Mouse (Mus musculus) midbrain, embryonic 14.5 days (tissue): Measurements from ENCODE around the gene Cog6. TPM values are rescaled to one million over a fixed set of nuclear protein-coding genes. Genes with fewer than 3 reads are reported as not detected.

Experiments used
- ATAC-seq: fragments of 200-750 bp; cut with Nextera tagmentation; 2 replicates; pipeline ENCODE4 v1.8.0; 2017; ENCODE audit warnings: moderate number of reproducible peaks, moderate library complexity; ENCODE audit not compliant: low FRiP score, low TSS enrichment
- DNase-seq: peaks from one replicate; pipeline ENCODE4 v3.0.0-alpha.2; 2015
- H3K27ac ChIP-seq: fragments of 300-500 bp; sonication (generic); replicated peaks from 2 replicates; pipeline ENCODE4 v1.5.1; 2014; ENCODE audit warnings: mild to moderate bottlenecking, low read depth, low read length, moderate library complexity
- H3K27me3 ChIP-seq: fragments of 300-500 bp; sonication (generic); 2 replicates; pipeline ENCODE4 v1.6.1; 2014; ENCODE audit warnings: low read length, control low read depth, mixed read lengths; ENCODE audit not compliant: control insufficient read depth, insufficient read depth
- H3K36me3 ChIP-seq: fragments of 300-500 bp; sonication (generic); 2 replicates; pipeline ENCODE4 v1.6.1; 2014; ENCODE audit warnings: low read length, control low read depth; ENCODE audit not compliant: control insufficient read depth, insufficient read depth
- H3K4me1 ChIP-seq: fragments of 300-500 bp; sonication (generic); 2 replicates; pipeline ENCODE4 v1.6.1; 2014; ENCODE audit warnings: mild to moderate bottlenecking, antibody characterized with exemption, low read length, control low read depth; ENCODE audit not compliant: control insufficient read depth, insufficient read depth
- H3K4me2 ChIP-seq: fragments of 300-500 bp; sonication (generic); 2 replicates; pipeline ENCODE4 v1.6.1; 2014; ENCODE audit warnings: mild to moderate bottlenecking, low read length, moderate library complexity
- H3K4me3 ChIP-seq: fragments of 300-500 bp; sonication (generic); replicated peaks from 2 replicates; pipeline ENCODE4 v1.5.1; 2014; ENCODE audit warnings: low read depth, low read length
- H3K9ac ChIP-seq: fragments of 300-500 bp; sonication (generic); replicated peaks from 2 replicates; pipeline ENCODE4 v1.6.1; 2014; ENCODE audit warnings: mild to moderate bottlenecking, low read length, moderate library complexity
- H3K9me3 ChIP-seq: fragments of 300-500 bp; sonication (generic); 2 replicates; pipeline ENCODE4 v1.6.1; 2016; ENCODE audit warnings: low read length, control low read depth, mixed read lengths; ENCODE audit not compliant: control insufficient read depth
- WGBS: fragments of 180-500 bp; shearing (Covaris S2); extraction: QIAGEN DNeasy Blood & Tissue Kit; methylation state at CpG from one replicate; pipeline ENCODE4 v1.1.7; 2014; 5-methylcytosine and 5-hydroxymethylcytosine counted together
- polyA plus RNA-seq: library from polyadenylated mRNA; unstranded; fragments of >200 nt; fragmentation: Nextera tagmentation; extraction: Ambion mirVana; gene quantifications from 2 replicates; pipeline ENCODE4 v1.2.1, GENCODE M21; 2014

The Cog6 gene
- polyA plus RNA-seq, 1 experiment from 2014 or later: 76.2 TPM

DNA sequence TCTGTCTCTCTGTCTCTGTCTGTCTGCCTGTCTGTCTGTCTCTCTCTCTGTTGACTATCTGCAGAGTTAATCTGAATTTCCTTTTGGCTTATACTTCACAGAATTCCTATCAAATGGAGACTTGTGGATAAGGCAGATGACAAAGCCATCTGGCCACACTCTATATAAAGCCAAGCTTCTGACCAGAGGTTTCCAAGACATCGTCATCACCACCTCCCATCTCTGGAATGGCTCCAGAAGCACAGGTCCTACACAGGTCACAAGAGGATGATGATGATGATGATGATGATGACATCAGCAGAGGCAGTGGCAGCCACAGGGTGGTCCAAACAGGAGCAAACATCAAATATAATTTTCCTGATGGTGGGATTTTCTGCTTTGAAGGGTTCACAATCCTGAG lies 63.2 kb downstream of the Cog6 start:
- DNase-seq (no peak), ATAC-seq (no peak)
- Histone ChIP-seq H3K4me1 (peaks cover 5% of the 10 kb centered on the region; the same call in 1 of the 2 replicates), H3K9me3 (no peaks in the 10 kb centered on the region), H3K27me3 (no peaks in the 10 kb centered on the region), H3K4me2 (no peak overlapping the region), H3K27ac (no peak overlapping the region), H3K36me3 (no peaks in the 10 kb centered on the region), H3K4me3 (no peak overlapping the region), H3K9ac (no peak overlapping the region)
- WGBS: 94% methylated on average over 1 of the region's 1 CpGs

DNA sequence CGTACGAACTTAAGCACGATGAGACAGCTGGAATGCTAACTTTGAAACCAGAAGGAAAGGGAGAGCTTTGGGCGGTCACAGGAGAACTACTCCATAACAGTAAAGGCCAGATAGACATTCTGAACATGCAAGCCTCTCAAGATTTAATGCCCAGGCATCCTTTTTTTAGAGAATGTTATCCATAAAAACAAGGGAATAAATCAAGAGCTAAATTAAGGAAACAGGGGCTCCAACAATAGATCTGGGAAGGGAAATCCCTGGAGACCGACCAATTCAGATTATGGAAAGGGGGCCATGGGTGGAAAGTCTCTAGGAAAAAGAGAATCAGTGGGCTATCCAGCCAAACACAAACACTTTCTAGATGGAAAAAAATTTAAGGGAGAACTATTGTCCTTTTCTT lies 68.2 kb downstream of the Cog6 start:
- H3K27ac ChIP-seq: no peak overlapping the region
- WGBS: 94% methylated on average over 5 of the region's 5 CpGs
- no peaks in the 10 kb centered on the region for H3K36me3 ChIP-seq
- H3K4me3 ChIP-seq: no peak overlapping the region
- no peaks in the 10 kb centered on the region for H3K27me3 ChIP-seq
- ATAC-seq (no peak), DNase-seq (no peak)
- H3K9me3 ChIP-seq: no peaks in the 10 kb centered on the region
- H3K4me1 ChIP-seq: no peaks in the 10 kb centered on the region
- H3K9ac ChIP-seq: no peak overlapping the region
- no peak overlapping the region for H3K4me2 ChIP-seq

DNA sequence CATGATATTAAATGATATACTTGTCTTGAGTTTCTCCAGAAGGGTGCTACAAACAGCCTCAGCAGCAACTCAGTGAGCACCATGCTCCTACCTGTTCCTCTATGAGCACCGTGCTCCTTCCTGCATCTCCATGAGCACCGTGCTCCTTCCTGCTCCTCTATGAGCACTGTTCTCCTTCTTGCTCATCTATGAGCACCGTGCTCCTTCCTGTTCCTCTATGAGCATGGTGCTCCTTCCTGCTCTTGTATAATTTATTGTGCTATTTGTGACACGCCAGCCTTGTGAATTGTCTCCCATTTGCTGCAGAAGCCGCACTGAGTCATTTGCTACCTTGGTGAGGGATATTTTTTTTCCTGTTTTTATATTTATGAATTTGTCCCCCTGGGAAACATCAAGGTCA lies 69.6 kb downstream of the Cog6 start:
- H3K9me3 ChIP-seq: no peaks in the 10 kb centered on the region

DNA sequence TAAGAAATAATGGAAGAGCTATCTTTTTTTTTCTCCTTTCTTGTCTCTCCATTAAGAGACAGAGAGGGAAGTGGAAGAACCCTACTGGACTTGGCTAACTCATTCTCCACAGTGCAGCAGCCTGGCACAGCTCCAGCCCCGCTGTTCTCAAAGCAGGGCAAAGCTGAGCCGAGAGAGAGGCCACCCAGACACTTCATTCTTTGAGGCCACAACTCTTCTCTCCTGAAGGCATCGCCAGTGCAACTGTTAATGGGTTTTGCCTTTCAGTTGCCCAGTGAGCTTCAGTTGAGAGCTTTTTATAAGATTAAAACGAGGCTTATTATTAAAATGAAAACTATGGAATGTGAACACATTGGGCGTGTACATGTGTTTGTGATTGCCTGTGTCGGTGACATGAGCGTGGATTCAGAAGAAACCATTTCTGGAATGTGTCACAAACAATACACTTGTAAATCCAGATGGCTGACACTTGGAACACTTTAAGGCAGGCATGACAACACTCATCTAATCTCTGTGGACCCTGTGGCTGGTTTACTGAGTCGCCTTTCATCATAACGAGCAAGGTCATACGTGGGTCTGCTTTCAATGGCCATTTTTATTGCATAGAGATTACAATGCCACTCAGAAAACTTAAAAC lies 76.1 kb downstream of the Cog6 start:
- H3K9me3 ChIP-seq: no peaks in the 10 kb centered on the region
- no peak for ATAC-seq
- H3K4me3 ChIP-seq: no peak overlapping the region
- DNase-seq: peak; percentile 81
- H3K36me3 ChIP-seq: no peaks in the 10 kb centered on the region
- H3K27me3 ChIP-seq: peaks cover 8% of the 10 kb centered on the region
- WGBS: 26% methylated on average over 10 of the region's 10 CpGs
- H3K9ac ChIP-seq: no peak overlapping the region
- H3K27ac ChIP-seq: no peak overlapping the region
- H3K4me1 ChIP-seq: peaks cover 13% of the 10 kb centered on the region
- H3K4me2 ChIP-seq: no peak overlapping the region

More for the DNA sequence above, 69.6 kb downstream of the Cog6 start:
- no peak for ATAC-seq
- no peak for DNase-seq
- H3K27ac ChIP-seq: no peak overlapping the region
- H3K27me3 ChIP-seq: no peaks in the 10 kb centered on the region
- H3K9ac ChIP-seq: no peak overlapping the region
- H3K36me3 ChIP-seq: no peaks in the 10 kb centered on the region
- no peak overlapping the region for H3K4me3 ChIP-seq
- H3K4me2 ChIP-seq: no peak overlapping the region
- no peaks in the 10 kb centered on the region for H3K4me1 ChIP-seq
- 96% methylated on average over 5 of the region's 5 CpGs for WGBS

DNA sequence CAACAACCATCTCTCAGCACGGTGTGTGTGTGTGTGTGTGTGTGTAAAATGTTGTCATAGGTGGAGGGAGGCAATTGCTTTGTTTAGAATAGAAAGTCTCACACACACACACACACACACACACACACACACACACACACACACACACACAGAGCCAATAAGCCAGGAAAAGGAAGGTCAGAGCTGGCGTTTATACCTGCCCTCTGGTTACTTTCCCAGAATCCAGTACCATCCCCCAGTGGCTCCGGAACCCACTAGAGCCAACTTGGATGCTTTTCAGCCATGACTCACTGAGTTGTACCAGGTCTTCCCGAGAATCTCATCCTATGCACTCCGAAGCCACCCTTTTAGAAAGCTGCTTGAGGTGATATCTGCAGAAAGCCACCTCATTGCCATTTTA lies 78.6 kb downstream of the Cog6 start:
- WGBS: 88% methylated on average over 5 of the region's 5 CpGs

DNA sequence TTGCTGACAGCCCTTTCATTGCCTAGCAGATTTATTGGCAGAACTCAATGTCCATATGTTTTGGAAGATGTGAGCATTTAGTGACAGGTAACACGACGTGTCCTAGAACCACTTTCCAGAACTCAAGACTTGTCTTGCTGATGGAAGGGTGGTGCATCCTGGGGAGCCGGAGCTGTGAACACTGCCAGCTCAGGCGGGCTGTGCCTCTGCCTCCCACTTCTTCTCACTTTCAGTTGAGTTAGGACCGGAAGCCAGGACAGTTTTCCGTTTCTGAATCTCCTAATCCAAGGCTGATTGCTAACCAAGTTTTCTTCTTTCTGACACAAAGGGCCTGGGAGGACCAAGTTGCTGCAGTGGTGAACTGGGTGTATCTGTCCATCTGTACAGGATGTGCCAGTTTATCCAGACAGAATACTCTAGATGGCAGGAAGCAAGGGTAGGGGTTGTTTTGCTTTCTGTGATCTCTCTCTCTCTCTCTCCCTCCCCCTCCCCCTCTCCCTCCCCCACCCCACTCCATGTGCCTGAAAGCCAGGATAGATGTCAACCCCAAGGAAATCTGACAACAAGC lies 79.2 kb downstream of the Cog6 start:
- H3K27ac ChIP-seq: no peak overlapping the region
- WGBS: 86% methylated on average over 6 of the region's 6 CpGs
- DNase-seq: no peak
- no peaks in the 10 kb centered on the region for H3K36me3 ChIP-seq
- H3K4me2 ChIP-seq: no peak overlapping the region
- H3K9ac ChIP-seq: no peak overlapping the region
- peaks cover 13% of the 10 kb centered on the region for H3K4me1 ChIP-seq
- H3K9me3 ChIP-seq: no peaks in the 10 kb centered on the region
- ATAC-seq: no peak
- no peak overlapping the region for H3K4me3 ChIP-seq
- H3K27me3 ChIP-seq: peaks cover 8% of the 10 kb centered on the region

More for the DNA sequence above, 78.6 kb downstream of the Cog6 start:
- peaks cover 8% of the 10 kb centered on the region for H3K27me3 ChIP-seq
- H3K9ac ChIP-seq: no peak overlapping the region
- no peak for ATAC-seq
- H3K36me3 ChIP-seq: no peaks in the 10 kb centered on the region
- H3K27ac ChIP-seq: no peak overlapping the region
- H3K4me2 ChIP-seq: no peak overlapping the region
- H3K4me1 ChIP-seq: peaks cover 13% of the 10 kb centered on the region
- H3K4me3 ChIP-seq: no peak overlapping the region
- no peak for DNase-seq
- H3K9me3 ChIP-seq: no peaks in the 10 kb centered on the region

DNA sequence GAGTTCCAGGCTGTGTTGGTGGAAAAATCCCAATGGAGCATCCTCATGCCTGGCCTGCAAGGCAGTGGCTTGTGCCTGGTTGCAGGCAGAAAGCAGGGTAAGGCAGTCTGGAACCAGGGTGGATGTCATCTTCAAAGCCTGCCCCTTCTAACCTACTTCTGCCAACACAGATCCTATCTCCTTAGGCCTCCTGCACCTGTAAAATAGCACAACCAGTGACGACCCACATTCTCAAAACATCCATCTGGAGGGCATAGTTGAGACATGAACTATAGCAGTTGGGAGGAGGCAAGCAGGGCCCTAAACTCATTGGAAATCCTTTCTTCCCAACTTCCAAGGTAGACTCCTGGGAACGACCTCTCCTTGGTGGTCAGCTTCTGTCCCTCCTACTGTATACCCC lies 85.1 kb downstream of the Cog6 start:
- Histone ChIP-seq H3K9me3 (no peaks in the 10 kb centered on the region), H3K4me1 (peaks cover 2% of the 10 kb centered on the region; the same call in 1 of the 2 replicates), H3K4me3 (no peak overlapping the region), H3K9ac (no peak overlapping the region), H3K27ac (no peak overlapping the region), H3K36me3 (no peaks in the 10 kb centered on the region), H3K4me2 (no peak overlapping the region), H3K27me3 (peaks cover 9% of the 10 kb centered on the region; the same call in 1 of the 2 replicates)
- WGBS: 81% methylated on average over 2 of the region's 2 CpGs
- DNase-seq: no peak
- ATAC-seq: no peak
